9 mouse cellular contexts compared by ENCODE assay signal in the genomic region with DNA sequence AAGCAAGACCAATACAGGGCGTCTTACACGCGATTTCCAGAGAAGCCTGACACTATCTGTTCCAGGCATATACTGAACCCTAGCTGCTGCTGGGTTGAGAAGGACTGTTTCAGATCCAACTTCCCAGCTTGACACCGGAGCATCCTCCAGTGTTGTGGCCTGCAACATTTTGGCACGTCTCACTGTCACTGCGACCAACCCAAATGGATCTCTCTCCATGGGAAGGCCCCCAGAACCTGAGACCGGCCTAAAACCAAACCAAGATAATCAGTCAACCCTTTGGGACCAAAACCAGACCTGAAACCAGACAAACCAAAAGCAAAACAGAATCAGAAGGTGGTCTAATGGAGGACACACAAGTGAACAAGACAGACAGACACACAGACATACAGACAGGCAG. TPM values are rescaled to one million over a fixed set of nuclear protein-coding genes. Genes with fewer than 3 reads are reported as not detected.
"Had no signal": no experiment of that assay in that cellular context is flagged by ENCODE, and none has a peak within 500 bp of the region (broad histone marks: within the 10 kb centered on the region; RNA-seq: fewer than 3 reads in every experiment).

No protein-coding gene starts in this region.

RNA-seq across cellular contexts. Expression of gene Rnf212b, which starts 47.0 kb away (rescaled TPM):
- total RNA-seq: neutrophil, adult 5-6 weeks had no signal
- polyA plus RNA-seq: neural tube, embryonic 14.5 days; small intestine, adult 2 months; spleen, adult 2 months; stomach, embryonic 14.5 days; stomach, embryonic 15.5 days; stomach, embryonic 16.5 days; stomach, postnatal 0 days; thymus, postnatal 0 days had no signal

RNA-seq across cellular contexts. Expression of gene Cebpe, which starts 55.0 kb away (rescaled TPM):
- polyA plus RNA-seq: neural tube, embryonic 14.5 days; stomach, embryonic 14.5 days; thymus, postnatal 0 days had no signal
